Mouse (Mus musculus): ENCODE data around the gene Jph3.

DNA sequence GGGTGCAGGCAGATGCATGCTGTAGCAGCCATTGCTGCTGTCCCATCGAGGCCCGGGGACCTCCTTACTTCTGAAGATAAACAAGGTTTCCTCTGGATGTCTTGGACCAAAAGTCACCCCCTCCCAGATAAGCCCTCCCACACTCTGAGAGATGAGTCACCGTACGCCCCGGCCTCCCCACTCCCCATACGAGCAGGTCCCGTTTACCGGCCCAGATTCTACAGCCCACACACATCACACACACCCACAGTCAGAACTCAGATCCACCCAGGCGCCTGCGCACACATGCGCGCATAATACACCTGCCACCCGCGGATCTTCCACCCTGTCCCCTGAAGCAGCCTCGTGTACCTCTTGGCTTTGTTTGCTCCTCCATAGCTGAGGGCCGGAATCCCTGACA, 4.8 kb downstream of the Jph3 start:
- no peak for TF ChIP-seq CTCF (conservative IDR thresholded peaks at IDR 0.05; ENCODE audit: insufficient read depth, insufficient read length, low read depth, low read length)
- no peak for TF ChIP-seq POLR2A (IDR thresholded peaks at IDR 0.05; ENCODE audit: low read depth, low read length)

Data from kidney, adult 2 months (tissue).